Mouse (Mus musculus) olfactory bulb, adult 2 months (tissue): Measurements from ENCODE around the gene Ppfia2.

Experiments used
- CTCF ChIP-seq: fragments of 200-500 bp; IDR thresholded peaks from 2 replicates; pipeline ENCODE4 v1.5.1; 2012; ENCODE audit warnings: low read depth, mild to moderate bottlenecking, low read length, moderate library complexity; ENCODE audit not compliant: insufficient read depth
- POLR2A ChIP-seq: fragments of 200-500 bp; IDR thresholded peaks from 2 replicates; pipeline ENCODE4 v1.6.1; 2012; ENCODE audit warnings: mild to moderate bottlenecking, low read depth, low read length, moderate library complexity; ENCODE audit not compliant: insufficient read depth

GRCm38 (mm10) chr10:106623342-106623741, 153.2 kb downstream of the Ppfia2 start:
- no peak for TF ChIP-seq CTCF
- TF ChIP-seq POLR2A: no peak
